Mouse (Mus musculus) ovary, postnatal 14 days (tissue): Measurements from ENCODE around the gene Pdgfb.

ENCODE experiments used
- DNase-seq: peaks from one replicate; pipeline ENCODE4 v3.0.0; 2022; ENCODE audit warnings: low spot score

Pdgfb gene

GRCm38 (mm10) chr15:79958418-79958817, 56.4 kb downstream of the Pdgfb start:
- no peak for DNase-seq

- DNase-seq, result no peak
Measured at GRCm38 (mm10) chr15:79956559-79956958, 58.2 kb downstream of the Pdgfb start.

- no peak for DNase-seq
Measured at GRCm38 (mm10) chr15:79953470-79953869, 61.3 kb downstream of the Pdgfb start.

GRCm38 (mm10) chr15:79952504-79953231, 62.1 kb downstream of the Pdgfb start:
- no peak for DNase-seq

- no peak for DNase-seq
Measured at GRCm38 (mm10) chr15:79951730-79952503, 62.9 kb downstream of the Pdgfb start.

GRCm38 (mm10) chr15:79951226-79951625, 63.6 kb downstream of the Pdgfb start:
- DNase-seq, result no peak

GRCm38 (mm10) chr15:79950250-79951025, 64.3 kb downstream of the Pdgfb start:
- no peak for DNase-seq

GRCm38 (mm10) chr15:79947681-79948080, 67.1 kb downstream of the Pdgfb start:
- no peak for DNase-seq

- no peak for DNase-seq
Measured at GRCm38 (mm10) chr15:79946790-79947189, 68.0 kb downstream of the Pdgfb start.

GRCm38 (mm10) chr15:79946022-79946421, 68.8 kb downstream of the Pdgfb start:
- DNase-seq, result peak; percentile 93
